Mouse (Mus musculus): Measurements from ENCODE around the gene Fbxo46. TPM values are rescaled to one million over a fixed set of nuclear protein-coding genes. Genes with fewer than 3 reads are reported as not detected.

Fbxo46 gene
- polyA plus RNA-seq, 1 experiment: 29.2 TPM

DNA sequence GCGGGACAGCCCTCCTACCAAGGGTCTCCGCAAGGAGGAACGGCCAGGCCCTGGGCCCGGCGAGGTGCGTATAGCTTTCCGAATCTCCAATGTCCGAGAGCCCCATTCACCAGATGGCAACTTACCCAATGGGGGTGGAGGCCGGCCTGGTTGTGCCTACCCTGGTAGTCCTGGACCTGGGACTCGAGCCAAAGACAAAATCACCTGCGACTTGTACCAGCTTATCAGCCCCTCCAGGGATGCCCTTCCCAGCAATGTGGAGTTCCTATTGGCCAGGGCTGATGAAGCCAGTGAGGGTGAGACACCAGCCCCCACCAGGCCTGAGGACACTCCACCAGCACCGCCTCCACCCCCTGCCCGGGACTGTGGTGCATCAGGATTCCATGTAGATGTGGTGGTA lies 16.5 kb downstream of the Fbxo46 start:
- Histone ChIP-seq H3K27me3 (ENCODE audit: control insufficient read depth, insufficient read depth, low read length) (no peaks in the 10 kb centered on the region), H3K27ac (ENCODE audit: control insufficient read depth, insufficient read depth, low read length) (no peak overlapping the region), H3K4me1 (replicated peaks; ENCODE audit: control insufficient read depth, insufficient read depth, low read length) (peaks cover 16% of the 10 kb centered on the region), H3K36me3 (ENCODE audit: control insufficient read depth, insufficient read depth, low read length) (peaks cover 21% of the 10 kb centered on the region; the same call in 1 of the 2 replicates), H3K4me3 (ENCODE audit: control insufficient read depth, insufficient read depth, low read length) (no peak overlapping the region)
- TF ChIP-seq CTCF (IDR thresholded peaks at IDR 0.05; ENCODE audit: borderline replicate concordance, control insufficient read depth, extremely low read depth, insufficient read depth, low read length, poor library complexity): no peak
- no peak for TF ChIP-seq POLR2A (IDR thresholded peaks at IDR 0.05; ENCODE audit: control insufficient read depth, extremely low read depth, insufficient read depth, low read length, poor library complexity)
- no peak for DNase-seq
- 98% methylated on average over 13 of the region's 13 CpGs for WGBS

DNA sequence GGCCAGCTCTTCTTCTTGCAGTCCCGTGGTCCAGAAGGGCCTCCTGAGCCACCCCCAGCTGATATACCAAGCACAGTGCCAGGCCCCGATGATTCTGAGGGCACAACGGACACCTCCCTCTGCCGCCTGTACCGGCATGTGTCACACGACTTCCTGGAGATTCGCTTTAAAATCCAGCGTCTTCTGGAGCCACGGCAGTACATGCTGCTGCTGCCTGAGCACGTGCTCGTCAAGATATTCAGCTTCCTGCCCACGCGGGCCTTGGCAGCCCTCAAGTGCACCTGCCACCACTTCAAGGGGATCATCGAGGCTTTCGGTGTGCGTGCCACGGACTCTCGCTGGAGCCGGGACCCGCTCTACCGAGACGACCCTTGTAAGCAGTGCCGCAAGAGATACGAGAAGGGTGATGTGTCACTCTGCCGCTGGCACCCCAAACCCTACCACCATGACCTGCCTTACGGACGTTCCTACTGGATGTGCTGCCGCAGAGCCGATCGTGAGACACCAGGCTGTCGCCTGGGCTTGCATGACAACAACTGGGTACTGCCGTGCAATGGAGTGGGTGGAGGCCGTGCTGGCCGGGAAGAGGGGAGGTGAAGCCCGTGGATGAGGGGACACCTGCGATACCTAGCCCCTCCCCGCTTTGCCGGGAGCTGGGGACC lies 17.1 kb downstream of the Fbxo46 start:
- peaks cover 21% of the 10 kb centered on the region; the same call in 1 of the 2 replicates for H3K36me3 ChIP-seq (ENCODE audit: control insufficient read depth, insufficient read depth, low read length)
- no peaks in the 10 kb centered on the region for H3K27me3 ChIP-seq (ENCODE audit: control insufficient read depth, insufficient read depth, low read length)
- no peak overlapping the region for H3K27ac ChIP-seq (ENCODE audit: control insufficient read depth, insufficient read depth, low read length)
- no peak for TF ChIP-seq CTCF (IDR thresholded peaks at IDR 0.05; ENCODE audit: borderline replicate concordance, control insufficient read depth, extremely low read depth, insufficient read depth, low read length, poor library complexity)
- TF ChIP-seq POLR2A (IDR thresholded peaks at IDR 0.05; ENCODE audit: control insufficient read depth, extremely low read depth, insufficient read depth, low read length, poor library complexity): no peak
- DNase-seq: no peak
- H3K4me3 ChIP-seq (ENCODE audit: control insufficient read depth, insufficient read depth, low read length): no peak overlapping the region
- H3K4me1 ChIP-seq (replicated peaks; ENCODE audit: control insufficient read depth, insufficient read depth, low read length): peaks cover 13% of the 10 kb centered on the region
- 50% methylated on average over 38 of the region's 38 CpGs for WGBS

DNA sequence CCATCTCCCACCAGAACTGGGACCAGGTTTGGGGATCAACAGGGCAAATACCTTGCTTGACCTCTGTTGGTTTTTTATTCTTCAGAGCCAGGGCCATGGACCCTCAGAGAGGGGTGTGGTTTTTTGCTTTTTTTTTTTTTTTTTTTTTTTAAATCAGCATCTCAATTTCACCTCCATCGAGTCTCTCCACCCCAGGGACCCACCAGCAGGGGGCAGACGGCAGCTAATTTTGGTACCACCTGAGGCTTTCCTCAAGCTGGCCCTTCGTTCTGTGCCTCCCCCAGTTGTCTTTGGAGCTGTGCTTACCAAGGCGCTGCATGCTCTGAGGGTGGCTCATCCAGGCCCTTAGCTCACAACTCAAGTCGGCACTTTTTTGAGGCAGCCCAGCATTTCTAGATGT lies 17.7 kb downstream of the Fbxo46 start:
- Histone ChIP-seq H3K27me3 (ENCODE audit: control insufficient read depth, insufficient read depth, low read length) (no peaks in the 10 kb centered on the region), H3K36me3 (ENCODE audit: control insufficient read depth, insufficient read depth, low read length) (peaks cover 21% of the 10 kb centered on the region; the same call in 1 of the 2 replicates), H3K4me3 (ENCODE audit: control insufficient read depth, insufficient read depth, low read length) (no peak overlapping the region), H3K27ac (ENCODE audit: control insufficient read depth, insufficient read depth, low read length) (no peak overlapping the region), H3K4me1 (replicated peaks; ENCODE audit: control insufficient read depth, insufficient read depth, low read length) (peaks cover 12% of the 10 kb centered on the region)
- WGBS: 60% methylated on average over 5 of the region's 5 CpGs
- DNase-seq: peak; percentile 70
- no peak for TF ChIP-seq POLR2A (IDR thresholded peaks at IDR 0.05; ENCODE audit: control insufficient read depth, extremely low read depth, insufficient read depth, low read length, poor library complexity)
- TF ChIP-seq CTCF (IDR thresholded peaks at IDR 0.05; ENCODE audit: borderline replicate concordance, control insufficient read depth, extremely low read depth, insufficient read depth, low read length, poor library complexity): 0 out of 2 replicates have a peak, but pooled peaks have one; percentile 54

DNA sequence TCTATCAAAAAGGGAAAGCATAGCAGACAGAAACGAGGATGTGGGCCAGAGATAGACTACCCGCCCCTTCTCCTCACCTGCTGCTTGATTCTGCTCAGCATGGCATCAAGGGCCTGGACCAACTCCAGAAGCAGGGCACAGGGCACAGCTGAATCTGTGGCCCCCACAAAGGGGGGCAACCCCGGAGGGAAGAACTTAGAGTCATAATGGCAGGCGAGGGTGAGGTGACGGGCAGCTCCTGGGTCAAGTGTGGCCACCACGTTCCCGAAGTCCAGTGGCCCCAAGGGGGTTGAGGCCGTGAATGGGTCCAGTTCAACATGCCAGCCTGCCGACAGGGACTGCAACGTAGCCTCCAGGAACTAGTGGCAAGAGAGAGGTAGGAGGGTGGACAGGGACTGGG lies 27.1 kb downstream of the Fbxo46 start:
- 92% methylated on average over 10 of the region's 10 CpGs for WGBS

DNA sequence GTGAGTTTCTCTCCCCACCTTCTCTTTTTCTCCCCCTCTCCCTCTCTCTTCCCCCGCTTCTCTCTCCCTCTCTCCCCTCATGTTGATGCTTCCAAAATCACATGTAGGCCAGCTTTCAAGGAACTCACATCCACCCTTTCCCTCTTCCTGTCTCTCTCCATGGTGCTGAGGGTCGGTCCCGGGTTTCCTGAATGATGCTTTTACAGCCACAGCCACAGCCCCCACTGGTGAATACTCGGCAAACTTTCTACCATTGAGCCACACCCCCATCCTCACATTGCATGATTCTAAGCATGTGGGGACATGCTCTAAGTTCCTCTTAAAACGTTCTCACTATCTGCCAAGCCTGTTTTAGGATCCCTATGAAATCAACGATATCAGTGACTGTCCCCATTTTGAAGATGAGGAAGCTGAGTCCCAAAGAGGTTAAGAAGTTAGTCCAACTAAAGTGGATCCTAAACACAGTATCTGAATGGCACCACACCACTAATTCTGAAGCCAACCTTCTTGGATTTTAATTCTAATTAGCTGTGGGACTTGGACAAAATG lies 27.9 kb downstream of the Fbxo46 start:
- Histone ChIP-seq H3K27me3 (ENCODE audit: control insufficient read depth, insufficient read depth, low read length) (no peaks in the 10 kb centered on the region), H3K4me3 (ENCODE audit: control insufficient read depth, insufficient read depth, low read length) (no peak overlapping the region), H3K27ac (ENCODE audit: control insufficient read depth, insufficient read depth, low read length) (no peak overlapping the region), H3K36me3 (ENCODE audit: control insufficient read depth, insufficient read depth, low read length) (no peaks in the 10 kb centered on the region), H3K4me1 (replicated peaks; ENCODE audit: control insufficient read depth, insufficient read depth, low read length) (peaks cover 8% of the 10 kb centered on the region)
- no peak for DNase-seq
- no peak for TF ChIP-seq CTCF (IDR thresholded peaks at IDR 0.05; ENCODE audit: borderline replicate concordance, control insufficient read depth, extremely low read depth, insufficient read depth, low read length, poor library complexity)
- no peak for TF ChIP-seq POLR2A (IDR thresholded peaks at IDR 0.05; ENCODE audit: control insufficient read depth, extremely low read depth, insufficient read depth, low read length, poor library complexity)
- 65% methylated on average over 6 of the region's 6 CpGs for WGBS

More for the DNA sequence above, 27.1 kb downstream of the Fbxo46 start:
- no peak for DNase-seq
- Histone ChIP-seq H3K36me3 (ENCODE audit: control insufficient read depth, insufficient read depth, low read length) (no peaks in the 10 kb centered on the region), H3K4me3 (ENCODE audit: control insufficient read depth, insufficient read depth, low read length) (no peak overlapping the region), H3K27ac (ENCODE audit: control insufficient read depth, insufficient read depth, low read length) (no peak overlapping the region), H3K27me3 (ENCODE audit: control insufficient read depth, insufficient read depth, low read length) (no peaks in the 10 kb centered on the region), H3K4me1 (replicated peaks; ENCODE audit: control insufficient read depth, insufficient read depth, low read length) (peaks cover 8% of the 10 kb centered on the region)
- TF ChIP-seq CTCF (IDR thresholded peaks at IDR 0.05; ENCODE audit: borderline replicate concordance, control insufficient read depth, extremely low read depth, insufficient read depth, low read length, poor library complexity) (no peak), POLR2A (IDR thresholded peaks at IDR 0.05; ENCODE audit: control insufficient read depth, extremely low read depth, insufficient read depth, low read length, poor library complexity) (no peak)

DNA sequence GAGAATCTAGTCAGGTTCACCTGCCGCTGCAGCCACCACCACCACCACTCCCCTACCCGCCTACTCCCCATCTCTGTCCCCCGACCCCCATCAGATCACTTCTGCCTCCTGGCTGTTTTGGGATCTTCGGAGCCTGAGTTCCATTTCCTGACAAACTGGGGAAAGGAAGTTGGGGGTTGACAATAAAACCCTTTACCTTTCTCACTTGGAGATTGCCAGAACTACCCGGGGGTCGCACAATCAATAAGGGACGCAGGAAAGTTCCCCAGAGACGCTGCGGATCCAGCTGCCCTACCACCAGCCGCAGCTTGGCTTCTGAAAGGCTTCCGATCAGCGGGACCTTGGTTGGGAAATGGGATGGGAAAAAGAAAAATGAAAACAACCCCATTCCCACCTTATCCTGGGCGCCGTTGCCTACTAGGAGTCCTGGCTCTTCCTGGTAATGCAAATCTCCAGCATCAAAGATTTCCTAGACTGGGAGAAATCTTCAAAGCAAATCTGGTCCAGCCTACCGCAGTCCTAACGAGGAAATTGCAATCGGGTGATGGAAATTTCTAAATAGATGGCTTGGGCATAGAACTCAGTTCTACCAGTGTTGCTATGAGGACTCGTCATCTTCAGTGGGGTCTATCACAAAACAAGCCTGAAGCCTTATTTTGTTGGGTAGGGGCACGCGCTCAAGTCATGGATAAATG lies 28.7 kb downstream of the Fbxo46 start:
- Histone ChIP-seq H3K36me3 (ENCODE audit: control insufficient read depth, insufficient read depth, low read length) (no peaks in the 10 kb centered on the region; the same call in 1 of the 2 replicates), H3K27ac (ENCODE audit: control insufficient read depth, insufficient read depth, low read length) (peak overlapping the region; percentile 27; the same call in 1 of the 2 replicates), H3K27me3 (ENCODE audit: control insufficient read depth, insufficient read depth, low read length) (no peaks in the 10 kb centered on the region), H3K4me1 (replicated peaks; ENCODE audit: control insufficient read depth, insufficient read depth, low read length) (peaks cover 8% of the 10 kb centered on the region), H3K4me3 (ENCODE audit: control insufficient read depth, insufficient read depth, low read length) (peak overlapping the region; percentile 80)
- DNase-seq: no peak
- TF ChIP-seq POLR2A (IDR thresholded peaks at IDR 0.05; ENCODE audit: control insufficient read depth, extremely low read depth, insufficient read depth, low read length, poor library complexity) (no peak), CTCF (IDR thresholded peaks at IDR 0.05; ENCODE audit: borderline replicate concordance, control insufficient read depth, extremely low read depth, insufficient read depth, low read length, poor library complexity) (no peak)
- 11% methylated on average over 20 of the region's 20 CpGs for WGBS
